Mouse (Mus musculus): ENCODE measurements around the gene Nlgn1.

Nlgn1 gene

GRCm38 (mm10) chr3:26042966-26043365, 289.3 kb downstream of the Nlgn1 start:
- no peak for DNase-seq

GRCm38 (mm10) chr3:26039696-26040095, 292.6 kb downstream of the Nlgn1 start:
- DNase-seq: no peak

- no peak for DNase-seq
Observed at GRCm38 (mm10) chr3:26026025-26026424, 306.2 kb downstream of the Nlgn1 start.

GRCm38 (mm10) chr3:26023217-26023616, 309.0 kb downstream of the Nlgn1 start:
- DNase-seq: no peak

- no peak for DNase-seq
Observed at GRCm38 (mm10) chr3:26021632-26022184, 310.6 kb downstream of the Nlgn1 start.

- no peak for DNase-seq
Observed at GRCm38 (mm10) chr3:26011310-26012078, 320.8 kb downstream of the Nlgn1 start.

GRCm38 (mm10) chr3:26002863-26003608, 329.2 kb downstream of the Nlgn1 start:
- no peak for DNase-seq

GRCm38 (mm10) chr3:26002367-26002766, 329.9 kb downstream of the Nlgn1 start:
- no peak for DNase-seq

- no peak for DNase-seq
Observed at GRCm38 (mm10) chr3:25967546-25967945, 364.7 kb downstream of the Nlgn1 start.

GRCm38 (mm10) chr3:25964237-25964636, 368.0 kb downstream of the Nlgn1 start:
- no peak for DNase-seq

GRCm38 (mm10) chr3:25963568-25963967, 368.7 kb downstream of the Nlgn1 start:
- DNase-seq: no peak

- no peak for DNase-seq
Observed at GRCm38 (mm10) chr3:25916535-25916934, 415.7 kb downstream of the Nlgn1 start.

GRCm38 (mm10) chr3:25914365-25915065, 417.7 kb downstream of the Nlgn1 start:
- DNase-seq: no peak

GRCm38 (mm10) chr3:25903140-25903809, 429.0 kb downstream of the Nlgn1 start:
- no peak for DNase-seq

- DNase-seq: no peak
Observed at GRCm38 (mm10) chr3:25897456-25897855, 434.8 kb downstream of the Nlgn1 start.

- DNase-seq: no peak
Observed at GRCm38 (mm10) chr3:25884797-25885196, 447.5 kb downstream of the Nlgn1 start.

- DNase-seq: no peak
Observed at GRCm38 (mm10) chr3:25869161-25869560, 463.1 kb downstream of the Nlgn1 start.

GRCm38 (mm10) chr3:25858384-25858783, 473.9 kb downstream of the Nlgn1 start:
- no peak for DNase-seq

- no peak for DNase-seq
Observed at GRCm38 (mm10) chr3:25844686-25845462, 487.4 kb downstream of the Nlgn1 start.

GRCm38 (mm10) chr3:25830237-25830636, 502.0 kb downstream of the Nlgn1 start:
- DNase-seq: no peak

GRCm38 (mm10) chr3:25813368-25813767, 518.9 kb downstream of the Nlgn1 start:
- DNase-seq: no peak

- DNase-seq: no peak
Observed at GRCm38 (mm10) chr3:25807559-25807958, 524.7 kb downstream of the Nlgn1 start.
